Mouse (Mus musculus): Measurements from ENCODE around the gene Slc4a5. TPM values are rescaled to one million over a fixed set of nuclear protein-coding genes. Genes with fewer than 3 reads are reported as not detected.
A peak's percentile ranks its signal among the peaks of the same experiment; 100 is the strongest.

The Slc4a5 gene
- polyA plus RNA-seq, 1 experiment, result 11.4 TPM

- H3K4me1 ChIP-seq (ENCODE audit: control insufficient read depth, insufficient read depth, insufficient read length, low read length), result no peaks in the 10 kb centered on the region
- TF ChIP-seq POLR2A (IDR thresholded peaks at IDR 0.05; ENCODE audit: low read depth, low read length) (0 out of 2 replicates have a peak, but pooled peaks have one; percentile 31), CTCF (IDR thresholded peaks at IDR 0.05; ENCODE audit: extremely low read depth, insufficient read length, insufficient replicate concordance, low read depth, low read length) (peak; percentile 62; the same call in 1 of the 2 replicates)
- WGBS, result 2% methylated on average over 28 of the region's 28 CpGs
- no peaks in the 10 kb centered on the region for H3K27me3 ChIP-seq (ENCODE audit: control insufficient read depth, insufficient read depth, low read length)
- H3K4me3 ChIP-seq (ENCODE audit: low read depth, low read length), result peak overlapping the region; percentile 68
- no peak overlapping the region for H3K27ac ChIP-seq (ENCODE audit: insufficient read depth, low read depth, low read length)
- H3K36me3 ChIP-seq (ENCODE audit: control insufficient read depth, insufficient read depth, low read length), result peaks cover 3% of the 10 kb centered on the region; the same call in 1 of the 2 replicates
Observed at GRCm38 (mm10) chr6:83268144-83269010, 48.7 kb downstream of the Slc4a5 start.

GRCm38 (mm10) chr6:83273733-83274132, 54.1 kb downstream of the Slc4a5 start:
- WGBS, result 80% methylated on average over 11 of the region's 11 CpGs
- Histone ChIP-seq H3K27me3 (ENCODE audit: control insufficient read depth, insufficient read depth, low read length) (no peaks in the 10 kb centered on the region), H3K4me3 (ENCODE audit: low read depth, low read length) (no peak overlapping the region), H3K36me3 (ENCODE audit: control insufficient read depth, insufficient read depth, low read length) (no peaks in the 10 kb centered on the region), H3K4me1 (ENCODE audit: control insufficient read depth, insufficient read depth, insufficient read length, low read length) (no peaks in the 10 kb centered on the region), H3K27ac (ENCODE audit: insufficient read depth, low read depth, low read length) (no peak overlapping the region)
- TF ChIP-seq CTCF (IDR thresholded peaks at IDR 0.05; ENCODE audit: extremely low read depth, insufficient read length, insufficient replicate concordance, low read depth, low read length) (no peak), POLR2A (IDR thresholded peaks at IDR 0.05; ENCODE audit: low read depth, low read length) (no peak)

GRCm38 (mm10) chr6:83277151-83277550, 57.5 kb downstream of the Slc4a5 start:
- H3K4me1 ChIP-seq (ENCODE audit: control insufficient read depth, insufficient read depth, insufficient read length, low read length), result no peaks in the 10 kb centered on the region
- WGBS, result 68% methylated on average over 13 of the region's 13 CpGs
- no peaks in the 10 kb centered on the region for H3K27me3 ChIP-seq (ENCODE audit: control insufficient read depth, insufficient read depth, low read length)
- no peak overlapping the region for H3K4me3 ChIP-seq (ENCODE audit: low read depth, low read length)
- no peak overlapping the region for H3K27ac ChIP-seq (ENCODE audit: insufficient read depth, low read depth, low read length)
- H3K36me3 ChIP-seq (ENCODE audit: control insufficient read depth, insufficient read depth, low read length), result no peaks in the 10 kb centered on the region
- TF ChIP-seq POLR2A (IDR thresholded peaks at IDR 0.05; ENCODE audit: low read depth, low read length), result no peak
- TF ChIP-seq CTCF (IDR thresholded peaks at IDR 0.05; ENCODE audit: extremely low read depth, insufficient read length, insufficient replicate concordance, low read depth, low read length), result no peak

- no peak for TF ChIP-seq POLR2A (IDR thresholded peaks at IDR 0.05; ENCODE audit: low read depth, low read length)
- TF ChIP-seq CTCF (IDR thresholded peaks at IDR 0.05; ENCODE audit: extremely low read depth, insufficient read length, insufficient replicate concordance, low read depth, low read length), result peak; percentile 73; the same call in 1 of the 2 replicates
- no peaks in the 10 kb centered on the region for H3K4me1 ChIP-seq (ENCODE audit: control insufficient read depth, insufficient read depth, insufficient read length, low read length)
- no peaks in the 10 kb centered on the region for H3K36me3 ChIP-seq (ENCODE audit: control insufficient read depth, insufficient read depth, low read length)
- no peaks in the 10 kb centered on the region for H3K27me3 ChIP-seq (ENCODE audit: control insufficient read depth, insufficient read depth, low read length)
- no peak overlapping the region for H3K4me3 ChIP-seq (ENCODE audit: low read depth, low read length)
- WGBS, result 31% methylated on average over 2 of the region's 2 CpGs
- H3K27ac ChIP-seq (ENCODE audit: insufficient read depth, low read depth, low read length), result no peak overlapping the region
Observed at GRCm38 (mm10) chr6:83278881-83279280, 59.3 kb downstream of the Slc4a5 start.

- TF ChIP-seq POLR2A (IDR thresholded peaks at IDR 0.05; ENCODE audit: low read depth, low read length), result no peak
- TF ChIP-seq CTCF (IDR thresholded peaks at IDR 0.05; ENCODE audit: extremely low read depth, insufficient read length, insufficient replicate concordance, low read depth, low read length), result peak; percentile 69; the same call in 1 of the 2 replicates
- Histone ChIP-seq H3K27ac (ENCODE audit: insufficient read depth, low read depth, low read length) (no peak overlapping the region), H3K4me1 (ENCODE audit: control insufficient read depth, insufficient read depth, insufficient read length, low read length) (no peaks in the 10 kb centered on the region), H3K36me3 (ENCODE audit: control insufficient read depth, insufficient read depth, low read length) (no peaks in the 10 kb centered on the region), H3K4me3 (ENCODE audit: low read depth, low read length) (no peak overlapping the region), H3K27me3 (ENCODE audit: control insufficient read depth, insufficient read depth, low read length) (no peaks in the 10 kb centered on the region)
- 85% methylated on average over 8 of the region's 8 CpGs for WGBS
Observed at GRCm38 (mm10) chr6:83280256-83280955, 60.8 kb downstream of the Slc4a5 start.

GRCm38 (mm10) chr6:83300447-83301229, 81.0 kb downstream of the Slc4a5 start:
- H3K27me3 ChIP-seq (ENCODE audit: control insufficient read depth, insufficient read depth, low read length), result no peaks in the 10 kb centered on the region
- 19% methylated on average over 7 of the region's 7 CpGs for WGBS
- peaks cover 5% of the 10 kb centered on the region; the same call in 1 of the 2 replicates for H3K4me1 ChIP-seq (ENCODE audit: control insufficient read depth, insufficient read depth, insufficient read length, low read length)
- H3K27ac ChIP-seq (ENCODE audit: insufficient read depth, low read depth, low read length), result no peak overlapping the region; the same call in 1 of the 2 replicates
- H3K4me3 ChIP-seq (ENCODE audit: low read depth, low read length), result no peak overlapping the region
- peaks cover 7% of the 10 kb centered on the region; the same call in 1 of the 2 replicates for H3K36me3 ChIP-seq (ENCODE audit: control insufficient read depth, insufficient read depth, low read length)
- no peak for TF ChIP-seq CTCF (IDR thresholded peaks at IDR 0.05; ENCODE audit: extremely low read depth, insufficient read length, insufficient replicate concordance, low read depth, low read length)
- TF ChIP-seq POLR2A (IDR thresholded peaks at IDR 0.05; ENCODE audit: low read depth, low read length), result no peak
